Mouse (Mus musculus) liver, embryonic 14.5 days (tissue): Measurements from ENCODE around the gene Col1a2. TPM values are rescaled to one million over a fixed set of nuclear protein-coding genes. Genes with fewer than 3 reads are reported as not detected.

Experiments used
- ATAC-seq: fragments of 200-750 bp; cut with Nextera tagmentation; 2 replicates; pipeline ENCODE4 v1.8.0; 2017; ENCODE audit warnings: moderate number of reproducible peaks, mild to moderate bottlenecking, moderate library complexity; ENCODE audit not compliant: insufficient read depth
- DNase-seq, 3 experiments: peaks; one replicate each; pipeline ENCODE4 v3.0.0-alpha.2; 2012 to 2013; ENCODE audit warnings: low read depth in 3 of 3, low spot score in 3 of 3
- H3K27ac ChIP-seq: fragments of 300-500 bp; sonication (generic); 2 replicates; pipeline ENCODE4 v1.5.1; 2014; ENCODE audit warnings: moderate library complexity, mild to moderate bottlenecking, control low read depth, inconsistent platforms
- H3K27me3 ChIP-seq: fragments of 300-500 bp; sonication (generic); 2 replicates; pipeline ENCODE4 v1.6.1; 2014; ENCODE audit warnings: mild to moderate bottlenecking, low read length, moderate library complexity; ENCODE audit not compliant: control insufficient read depth, insufficient read depth
- H3K36me3 ChIP-seq: fragments of 300-500 bp; sonication (generic); replicated peaks from 2 replicates; pipeline ENCODE4 v1.6.1; 2014; ENCODE audit warnings: low read depth; ENCODE audit not compliant: control insufficient read depth, insufficient read depth
- H3K4me1 ChIP-seq, 2 experiments: fragments of 200-500 bp in 1 of 2; fragments of 300-500 bp in 1 of 2; sonication (generic) in 1 of 2; replicated peaks; 2 replicates each; pipeline ENCODE4 v1.6.1; 2012 to 2014; ENCODE audit warnings: antibody characterized with exemption in 1 of 2, inconsistent platforms in 1 of 2, low read length in 1 of 2; ENCODE audit not compliant: control insufficient read depth in 2 of 2, insufficient read depth in 2 of 2
- H3K4me2 ChIP-seq: fragments of 300-500 bp; sonication (generic); 2 replicates; pipeline ENCODE4 v1.6.1; 2014; ENCODE audit warnings: low read depth, mild to moderate bottlenecking, control low read depth, moderate library complexity
- H3K4me3 ChIP-seq, 2 experiments: fragments of 200-500 bp in 1 of 2; fragments of 300-500 bp in 1 of 2; sonication (generic) in 1 of 2; 2 replicates each; pipeline ENCODE4 v1.5.1; 2012 to 2014; ENCODE audit warnings: low read depth in 2 of 2, low read length in 2 of 2, mild to moderate bottlenecking in 2 of 2, control low read depth in 1 of 2, inconsistent platforms in 1 of 2, moderate library complexity in 1 of 2; ENCODE audit not compliant: insufficient read depth in 1 of 2
- H3K9ac ChIP-seq: fragments of 300-500 bp; sonication (generic); replicated peaks from 2 replicates; pipeline ENCODE4 v1.6.1; 2014; ENCODE audit warnings: mild to moderate bottlenecking, control low read depth, moderate library complexity
- H3K9me3 ChIP-seq: fragments of 300-500 bp; sonication (generic); 2 replicates; pipeline ENCODE4 v1.6.1; 2016; ENCODE audit warnings: low read length, mixed read lengths; ENCODE audit not compliant: control insufficient read depth
- CTCF ChIP-seq: IDR thresholded peaks from 2 replicates; pipeline ENCODE4 v1.5.1; 2016; ENCODE audit warnings: antibody characterized with exemption, low read depth, control low read depth
- EP300 ChIP-seq: IDR thresholded peaks from 2 replicates; pipeline ENCODE4 v1.6.1; 2016; ENCODE audit warnings: antibody characterized with exemption, low read depth
- whole genome bisulfite sequencing: fragments of 180-500 bp; shearing (Covaris S2); extraction: QIAGEN DNeasy Blood & Tissue Kit; methylation state at CpG from one replicate; pipeline ENCODE4 v1.1.7; 2014; ENCODE audit not compliant: insufficient replicate concordance; 5-methylcytosine and 5-hydroxymethylcytosine counted together
- polyA plus RNA-seq, 2 experiments: library from polyadenylated mRNA; depleted of rRNA in 1 of 2; stranded (reverse) in 1 of 2; unstranded in 1 of 2; fragments of >200 nt; fragmentation: Nextera tagmentation in 1 of 2; extraction: Ambion mirVana in 1 of 2; gene quantifications; 2 replicates each; pipeline versions ENCODE4 v1.2.1 to v1.2.3; 2012 to 2014

The Col1a2 gene
- polyA plus RNA-seq, 2 experiments, result 16.2 to 22.8 TPM

- 24% methylated on average over 6 of the region's 6 CpGs for WGBS
- H3K27me3 ChIP-seq, result no peaks in the 10 kb centered on the region
- H3K36me3 ChIP-seq, result no peaks in the 10 kb centered on the region
- H3K27ac ChIP-seq, result no peak overlapping the region
- 0 out of 2 replicates have a peak overlapping the region, but pooled peaks have one; percentile 20 for H3K4me2 ChIP-seq
- H3K9ac ChIP-seq, result no peak overlapping the region
- DNase-seq (no peak), ATAC-seq (no peak)
- no peaks in the 10 kb centered on the region for H3K9me3 ChIP-seq
- TF ChIP-seq CTCF, result no peak
- TF ChIP-seq EP300, result no peak
- peaks cover 0 to 13% of the 10 kb centered on the region in 2 experiments; a peak in 2 of 4 replicates for H3K4me1 ChIP-seq
- H3K4me3 ChIP-seq, result no peak overlapping the region
Observed at GRCm38 (mm10) chr6:4457555-4457996, 47.0 kb upstream of the Col1a2 start.

GRCm38 (mm10) chr6:4465320-4465719, 39.3 kb upstream of the Col1a2 start:
- Histone ChIP-seq H3K4me1 (no peaks in the 10 kb centered on the region), H3K27me3 (no peaks in the 10 kb centered on the region), H3K9me3 (no peaks in the 10 kb centered on the region), H3K4me2 (no peak overlapping the region), H3K27ac (no peak overlapping the region), H3K36me3 (no peaks in the 10 kb centered on the region), H3K9ac (no peak overlapping the region), H3K4me3 (no peak overlapping the region)
- TF ChIP-seq CTCF (no peak), EP300 (no peak)
- WGBS, result 5% methylated on average over 3 of the region's 3 CpGs
- ATAC-seq (no peak), DNase-seq (no peak)

- Histone ChIP-seq H3K4me2 (no peak overlapping the region), H3K27ac (no peak overlapping the region), H3K36me3 (no peaks in the 10 kb centered on the region), H3K4me1 (no peaks in the 10 kb centered on the region), H3K9ac (no peak overlapping the region), H3K9me3 (no peaks in the 10 kb centered on the region), H3K27me3 (no peaks in the 10 kb centered on the region), H3K4me3 (no peak overlapping the region)
- DNase-seq, result no peak
- TF ChIP-seq EP300, result no peak
- TF ChIP-seq CTCF, result no peak
- no peak for ATAC-seq
- 54% methylated on average over 4 of the region's 4 CpGs for WGBS
Observed at GRCm38 (mm10) chr6:4483577-4483936, 21.1 kb upstream of the Col1a2 start.

GRCm38 (mm10) chr6:4483937-4484601, 20.5 kb upstream of the Col1a2 start:
- no peaks in the 10 kb centered on the region; a peak in 1 of 4 replicates for H3K4me1 ChIP-seq
- H3K4me3 ChIP-seq, result no peak overlapping the region
- H3K27ac ChIP-seq, result no peak overlapping the region
- TF ChIP-seq CTCF (no peak), EP300 (no peak)
- DNase-seq (no peak), ATAC-seq (no peak)
- no peaks in the 10 kb centered on the region for H3K36me3 ChIP-seq
- H3K9ac ChIP-seq, result no peak overlapping the region
- no peaks in the 10 kb centered on the region for H3K27me3 ChIP-seq
- no peaks in the 10 kb centered on the region for H3K9me3 ChIP-seq
- no peak overlapping the region for H3K4me2 ChIP-seq
- 52% methylated on average over 7 of the region's 7 CpGs for WGBS

- Histone ChIP-seq H3K36me3 (no peaks in the 10 kb centered on the region), H3K9ac (no peak overlapping the region), H3K4me1 (no peaks in the 10 kb centered on the region; a peak in 1 of 4 replicates), H3K4me2 (no peak overlapping the region), H3K4me3 (no peak overlapping the region), H3K9me3 (no peaks in the 10 kb centered on the region), H3K27ac (no peak overlapping the region), H3K27me3 (no peaks in the 10 kb centered on the region)
- no peak for TF ChIP-seq CTCF
- no peak for TF ChIP-seq EP300
- WGBS, result 9% methylated on average over 1 of the region's 1 CpGs
- ATAC-seq (no peak), DNase-seq (no peak)
Observed at GRCm38 (mm10) chr6:4488349-4488748, 16.3 kb upstream of the Col1a2 start.
